Mouse (Mus musculus) cerebellum, adult 2 months (tissue): ENCODE results near the gene Slc26a1.

Source experiments
- CTCF ChIP-seq: fragments of 200-500 bp; IDR thresholded peaks from 2 replicates; pipeline ENCODE4 v1.5.1; 2011; ENCODE audit warnings: low read depth, mild to moderate bottlenecking, control low read depth, low read length, moderate library complexity, borderline replicate concordance; ENCODE audit not compliant: insufficient read depth
- POLR2A ChIP-seq: fragments of 200-500 bp; IDR thresholded peaks from 2 replicates; pipeline ENCODE4 v1.6.1; 2011; ENCODE audit warnings: low read length, control low read depth, borderline replicate concordance; ENCODE audit not compliant: insufficient read depth

DNA sequence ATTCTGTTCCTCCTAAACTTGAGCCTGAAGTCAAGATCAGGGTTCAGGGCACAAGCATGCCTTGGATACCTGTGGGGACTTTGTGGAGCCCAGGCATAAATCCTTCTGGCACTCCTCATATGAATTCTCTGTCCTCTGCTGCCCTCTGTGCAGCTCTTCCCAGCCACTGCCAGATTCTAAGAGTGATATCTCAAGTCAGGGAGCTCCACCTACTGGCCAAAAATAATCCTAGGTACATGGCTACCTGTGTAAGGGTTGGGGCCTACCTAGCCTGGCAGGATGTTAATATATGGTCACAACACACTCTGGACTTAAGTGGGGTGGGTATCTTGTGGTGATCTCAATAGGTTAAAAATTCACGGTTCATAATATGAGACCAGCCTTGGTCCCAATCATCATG, 23.5 kb downstream of the Slc26a1 start:
- no peak for TF ChIP-seq POLR2A
- peak; percentile 77 for TF ChIP-seq CTCF
